Mouse (Mus musculus): ENCODE measurements around the gene Gmcl1. TPM values are rescaled to one million over a fixed set of nuclear protein-coding genes. Genes with fewer than 3 reads are reported as not detected.

Gene Gmcl1
- polyA plus RNA-seq, 1 experiment from 2014 or later = 38.0 TPM

GRCm38 (mm10) chr6:86681289-86681688 is 51.9 kb downstream of the Gmcl1 start:
- no peak overlapping the region for H3K4me3 ChIP-seq (replicated peaks; ENCODE audit: low read depth, low read length)
- no peak overlapping the region for H3K4me2 ChIP-seq (ENCODE audit: low read length)
- DNase-seq = no peak
- H3K9ac ChIP-seq (replicated peaks; ENCODE audit: low read length) = no peak overlapping the region
- whole genome bisulfite sequencing = 94% methylated on average over 3 of the region's 3 CpGs
- H3K27ac ChIP-seq (replicated peaks; ENCODE audit: low read depth, low read length) = no peak overlapping the region
- H3K9me3 ChIP-seq (ENCODE audit: control insufficient read depth, low read length) = no peaks in the 10 kb centered on the region
- ATAC-seq (ENCODE audit: low FRiP score, low TSS enrichment) = no peak
- no peaks in the 10 kb centered on the region for H3K27me3 ChIP-seq (ENCODE audit: control insufficient read depth, insufficient read depth, low read length)
- peaks cover 63% of the 10 kb centered on the region for H3K36me3 ChIP-seq (ENCODE audit: control insufficient read depth, insufficient read depth, low read length)
- H3K4me1 ChIP-seq (ENCODE audit: control insufficient read depth, insufficient read depth, low read length) = peaks cover 11% of the 10 kb centered on the region

DNA sequence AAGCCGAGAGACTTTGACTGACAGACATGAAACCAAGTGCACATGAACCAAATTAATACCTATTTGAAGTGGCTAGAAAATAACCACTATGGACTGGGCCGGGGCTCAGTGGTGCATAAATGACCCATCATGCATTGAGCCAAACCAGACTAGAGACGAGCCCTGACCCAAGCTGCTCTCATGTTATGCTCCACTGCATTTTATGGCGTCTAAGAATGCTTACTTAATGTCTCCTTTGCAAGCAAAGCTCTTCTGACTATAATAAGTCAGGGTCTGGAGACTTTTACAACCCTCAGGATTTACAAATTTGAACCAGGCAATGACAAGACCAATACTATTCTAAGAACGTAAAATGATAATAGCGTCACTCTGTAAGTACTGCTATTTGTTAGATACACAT is 54.8 kb downstream of the Gmcl1 start:
- Histone ChIP-seq H3K9me3 (ENCODE audit: control insufficient read depth, low read length) (no peaks in the 10 kb centered on the region), H3K27me3 (ENCODE audit: control insufficient read depth, insufficient read depth, low read length) (no peaks in the 10 kb centered on the region), H3K27ac (replicated peaks; ENCODE audit: low read depth, low read length) (no peak overlapping the region), H3K9ac (replicated peaks; ENCODE audit: low read length) (no peak overlapping the region), H3K4me1 (ENCODE audit: control insufficient read depth, insufficient read depth, low read length) (peaks cover 2% of the 10 kb centered on the region; the same call in 1 of the 2 replicates), H3K4me2 (ENCODE audit: low read length) (no peak overlapping the region), H3K4me3 (replicated peaks; ENCODE audit: low read depth, low read length) (no peak overlapping the region), H3K36me3 (ENCODE audit: control insufficient read depth, insufficient read depth, low read length) (peaks cover 90% of the 10 kb centered on the region)
- DNase-seq (no peak), ATAC-seq (ENCODE audit: low FRiP score, low TSS enrichment) (no peak)
- WGBS = 83% methylated on average over 6 of the region's 6 CpGs

DNA sequence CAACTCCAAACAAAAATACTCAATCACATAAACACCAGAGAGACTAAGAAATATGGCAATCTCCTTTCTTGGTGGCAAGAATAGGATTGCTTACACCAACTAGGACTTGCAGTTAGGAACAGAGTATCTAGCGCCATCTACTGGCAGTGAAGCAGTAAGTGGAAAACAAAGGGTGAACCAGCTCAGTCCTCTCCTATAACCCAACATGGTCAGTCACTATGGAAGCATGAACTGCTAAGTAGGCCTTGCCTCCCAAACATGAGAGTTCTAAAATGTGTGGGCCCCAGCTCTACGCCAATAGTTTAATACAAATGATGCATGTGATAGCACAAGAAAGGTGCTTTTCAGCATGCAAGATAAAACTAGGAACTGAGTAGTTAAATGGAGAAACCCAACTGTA is 62.3 kb downstream of the Gmcl1 start:
- Histone ChIP-seq H3K9me3 (ENCODE audit: control insufficient read depth, low read length) (no peaks in the 10 kb centered on the region), H3K27me3 (ENCODE audit: control insufficient read depth, insufficient read depth, low read length) (no peaks in the 10 kb centered on the region), H3K4me3 (replicated peaks; ENCODE audit: low read depth, low read length) (no peak overlapping the region), H3K36me3 (ENCODE audit: control insufficient read depth, insufficient read depth, low read length) (peaks cover 41% of the 10 kb centered on the region), H3K4me2 (ENCODE audit: low read length) (no peak overlapping the region), H3K9ac (replicated peaks; ENCODE audit: low read length) (no peak overlapping the region), H3K27ac (replicated peaks; ENCODE audit: low read depth, low read length) (0 out of 2 replicates have a peak overlapping the region, but pooled peaks have one; percentile 26), H3K4me1 (ENCODE audit: control insufficient read depth, insufficient read depth, low read length) (peaks cover 18% of the 10 kb centered on the region; the same call in 1 of the 2 replicates)
- WGBS = 16% methylated on average over 2 of the region's 2 CpGs
- DNase-seq = peak; percentile 93
- no peak for ATAC-seq (ENCODE audit: low FRiP score, low TSS enrichment)

DNA sequence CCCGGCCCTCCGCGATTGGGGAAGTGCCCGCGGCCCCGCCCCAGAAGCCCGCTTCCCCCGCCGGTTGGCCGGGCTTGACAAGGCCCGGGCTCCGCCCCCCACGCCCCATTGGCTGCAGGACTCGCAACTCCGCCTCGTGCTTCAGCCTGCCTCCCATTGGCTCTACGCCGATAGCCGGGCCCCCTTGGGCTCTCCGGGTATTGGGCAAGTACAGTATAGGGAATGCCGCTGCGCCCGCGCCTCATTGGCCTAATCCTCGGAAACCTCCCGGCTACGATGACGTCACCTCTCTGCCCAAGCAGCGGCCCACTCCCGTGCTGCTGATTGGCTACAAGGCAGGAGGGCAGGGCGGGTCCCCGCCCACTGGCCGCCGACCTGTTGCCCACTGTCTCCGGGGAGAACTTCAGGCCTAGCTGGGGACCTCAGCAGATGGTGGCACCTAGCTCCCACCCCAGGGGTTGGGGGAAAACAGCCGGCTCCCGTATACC is 63.9 kb downstream of the Gmcl1 start:
- peak overlapping the region; percentile 63 for H3K4me2 ChIP-seq (ENCODE audit: low read length)
- peak overlapping the region; percentile 38; the same call in 1 of the 2 replicates for H3K9ac ChIP-seq (replicated peaks; ENCODE audit: low read length)
- peak overlapping the region; percentile 97 for H3K4me3 ChIP-seq (replicated peaks; ENCODE audit: low read depth, low read length)
- WGBS = under 1% methylated on average over 37 of the region's 37 CpGs
- H3K27me3 ChIP-seq (ENCODE audit: control insufficient read depth, insufficient read depth, low read length) = no peaks in the 10 kb centered on the region
- peak overlapping the region; percentile 74 for H3K27ac ChIP-seq (replicated peaks; ENCODE audit: low read depth, low read length)
- no peaks in the 10 kb centered on the region for H3K9me3 ChIP-seq (ENCODE audit: control insufficient read depth, low read length)
- DNase-seq (peak; percentile 100), ATAC-seq (ENCODE audit: low FRiP score, low TSS enrichment) (peak; percentile 100)
- H3K4me1 ChIP-seq (ENCODE audit: control insufficient read depth, insufficient read depth, low read length) = peaks cover 18% of the 10 kb centered on the region; the same call in 1 of the 2 replicates
- peaks cover 33% of the 10 kb centered on the region for H3K36me3 ChIP-seq (ENCODE audit: control insufficient read depth, insufficient read depth, low read length)

DNA sequence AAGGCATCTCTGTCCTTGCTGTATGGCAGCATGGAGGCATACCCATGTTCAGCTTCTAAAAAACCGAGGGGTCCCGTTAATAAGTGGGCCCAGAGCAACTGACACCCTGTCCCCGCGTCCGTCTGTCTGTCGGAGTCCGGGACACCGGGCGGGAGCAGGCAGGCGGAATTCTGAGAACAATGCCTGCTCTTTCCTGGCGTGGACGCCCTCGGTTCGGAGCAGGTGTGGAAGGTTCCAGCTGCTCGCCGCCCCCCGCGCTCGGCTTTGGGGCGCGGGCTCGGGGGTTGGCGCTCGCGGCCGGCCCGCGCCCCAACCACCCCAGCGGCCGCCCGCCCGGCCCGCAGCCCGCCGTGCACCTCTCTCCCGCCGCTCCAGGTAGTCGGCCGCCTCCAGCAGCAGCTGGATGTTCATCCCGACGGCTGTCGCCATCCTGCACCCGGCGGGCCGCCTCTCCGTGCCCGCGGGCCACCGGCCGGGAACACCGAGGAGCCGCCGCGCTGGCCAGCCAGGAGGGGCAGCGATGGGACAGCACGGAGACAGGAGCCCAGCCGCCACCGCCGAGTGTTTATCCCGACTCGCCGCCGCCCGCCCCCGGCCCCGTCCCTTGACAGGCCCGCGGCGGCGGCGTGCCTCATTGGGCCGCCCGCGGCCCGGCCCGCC is 64.5 kb downstream of the Gmcl1 start, which contains the start of gene Mxd1:
Mxd1 (minus strand) TSS at position 582 of the 660 bp plus-strand sequence.
- H3K27me3 ChIP-seq (ENCODE audit: control insufficient read depth, insufficient read depth, low read length) = no peaks in the 10 kb centered on the region
- ATAC-seq (ENCODE audit: low FRiP score, low TSS enrichment) (peak; percentile 17; the same call in 1 of the 2 replicates), DNase-seq (peak; percentile 47)
- peak within 1 kb of the TSS; percentile 74 for H3K27ac ChIP-seq (replicated peaks; ENCODE audit: low read depth, low read length)
- H3K4me3 ChIP-seq (replicated peaks; ENCODE audit: low read depth, low read length) = peak within 1 kb of the TSS; percentile 97
- peaks cover 28% of the 10 kb centered on the region for H3K36me3 ChIP-seq (ENCODE audit: control insufficient read depth, insufficient read depth, low read length)
- H3K4me1 ChIP-seq (ENCODE audit: control insufficient read depth, insufficient read depth, low read length) = peaks cover 18% of the 10 kb centered on the region; the same call in 1 of the 2 replicates
- no peaks in the 10 kb centered on the region for H3K9me3 ChIP-seq (ENCODE audit: control insufficient read depth, low read length)
- WGBS = under 1% methylated on average over 72 of the region's 76 CpGs
- H3K4me2 ChIP-seq (ENCODE audit: low read length) = peak within 1 kb of the TSS; percentile 63
- H3K9ac ChIP-seq (replicated peaks; ENCODE audit: low read length) = peak within 1 kb of the TSS; percentile 80

- Histone ChIP-seq H3K9ac (replicated peaks; ENCODE audit: low read length) (no peak overlapping the region), H3K4me1 (ENCODE audit: control insufficient read depth, insufficient read depth, low read length) (peaks cover 18% of the 10 kb centered on the region; the same call in 1 of the 2 replicates), H3K27me3 (ENCODE audit: control insufficient read depth, insufficient read depth, low read length) (no peaks in the 10 kb centered on the region), H3K4me2 (ENCODE audit: low read length) (peak overlapping the region; percentile 63), H3K9me3 (ENCODE audit: control insufficient read depth, low read length) (no peaks in the 10 kb centered on the region), H3K27ac (replicated peaks; ENCODE audit: low read depth, low read length) (no peak overlapping the region), H3K4me3 (replicated peaks; ENCODE audit: low read depth, low read length) (no peak overlapping the region), H3K36me3 (ENCODE audit: control insufficient read depth, insufficient read depth, low read length) (peaks cover 28% of the 10 kb centered on the region)
- DNase-seq (no peak), ATAC-seq (ENCODE audit: low FRiP score, low TSS enrichment) (no peak)
- 90% methylated on average over 10 of the region's 10 CpGs for WGBS
These were observed 66.1 kb downstream of the Gmcl1 start for GRCm38 (mm10) chr6:86667061-86667460.

- ATAC-seq (ENCODE audit: low FRiP score, low TSS enrichment) = no peak
- Histone ChIP-seq H3K27me3 (ENCODE audit: control insufficient read depth, insufficient read depth, low read length) (no peaks in the 10 kb centered on the region), H3K4me2 (ENCODE audit: low read length) (no peak overlapping the region), H3K27ac (replicated peaks; ENCODE audit: low read depth, low read length) (no peak overlapping the region), H3K36me3 (ENCODE audit: control insufficient read depth, insufficient read depth, low read length) (peaks cover 35% of the 10 kb centered on the region), H3K9ac (replicated peaks; ENCODE audit: low read length) (no peak overlapping the region), H3K4me3 (replicated peaks; ENCODE audit: low read depth, low read length) (no peak overlapping the region), H3K9me3 (ENCODE audit: control insufficient read depth, low read length) (no peaks in the 10 kb centered on the region), H3K4me1 (ENCODE audit: control insufficient read depth, insufficient read depth, low read length) (peaks cover 18% of the 10 kb centered on the region; the same call in 1 of the 2 replicates)
- WGBS = 88% methylated on average over 17 of the region's 17 CpGs
- DNase-seq = no peak
These were observed 67.4 kb downstream of the Gmcl1 start for GRCm38 (mm10) chr6:86665560-86666307.

DNA sequence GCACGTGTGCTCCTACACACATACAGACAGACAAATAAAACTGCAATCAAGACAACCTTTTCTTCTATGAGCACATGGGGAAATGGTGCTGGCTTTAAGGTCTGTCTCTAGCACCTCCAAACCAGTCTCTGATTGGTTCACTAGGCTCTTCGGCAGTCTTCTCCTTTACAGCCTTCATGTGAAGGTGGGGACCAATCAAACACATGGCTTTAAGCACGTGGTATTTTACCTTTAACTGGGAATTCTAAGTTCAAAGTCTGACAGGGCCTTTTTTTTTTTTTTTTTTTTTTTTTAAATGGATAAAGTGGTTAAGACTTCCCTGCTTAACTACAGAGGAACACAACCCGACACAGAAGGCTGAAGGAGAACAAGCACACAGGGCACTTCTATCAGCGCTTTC is 68.1 kb downstream of the Gmcl1 start:
- DNase-seq (no peak), ATAC-seq (ENCODE audit: low FRiP score, low TSS enrichment) (no peak)
- Histone ChIP-seq H3K36me3 (ENCODE audit: control insufficient read depth, insufficient read depth, low read length) (peaks cover 41% of the 10 kb centered on the region), H3K4me2 (ENCODE audit: low read length) (no peak overlapping the region), H3K27ac (replicated peaks; ENCODE audit: low read depth, low read length) (no peak overlapping the region), H3K27me3 (ENCODE audit: control insufficient read depth, insufficient read depth, low read length) (no peaks in the 10 kb centered on the region), H3K4me1 (ENCODE audit: control insufficient read depth, insufficient read depth, low read length) (peaks cover 18% of the 10 kb centered on the region; the same call in 1 of the 2 replicates), H3K9me3 (ENCODE audit: control insufficient read depth, low read length) (no peaks in the 10 kb centered on the region), H3K9ac (replicated peaks; ENCODE audit: low read length) (0 out of 2 replicates have a peak overlapping the region, but pooled peaks have one; percentile 27), H3K4me3 (replicated peaks; ENCODE audit: low read depth, low read length) (no peak overlapping the region)
- 91% methylated on average over 5 of the region's 5 CpGs for WGBS

Data from midbrain, embryonic 14.5 days (tissue).